Mouse (Mus musculus) ES-Bruce4 (cell line): Measurements from ENCODE around the gene Kcnk5.

Experiments
- CTCF ChIP-seq: IDR thresholded peaks from one replicate; pipeline ENCODE4 v1.8.1; 2011; ENCODE audit warnings: low read depth, low read length
- POLR2A ChIP-seq: IDR thresholded peaks from one replicate; pipeline ENCODE4 v1.8.1; 2011; ENCODE audit warnings: low read length; ENCODE audit not compliant: insufficient read depth

GRCm38 (mm10) chr14:20113964-20114363 is 67.6 kb downstream of the Kcnk5 start:
- TF ChIP-seq CTCF (peak; percentile 91), POLR2A (no peak)
